Mouse (Mus musculus) right cerebral cortex, postnatal 25 days (tissue): ENCODE data around the gene Tmem119.

Source experiments
- DNase-seq: peaks from one replicate; pipeline ENCODE4 v3.0.0; 2022

Gene Tmem119

DNA sequence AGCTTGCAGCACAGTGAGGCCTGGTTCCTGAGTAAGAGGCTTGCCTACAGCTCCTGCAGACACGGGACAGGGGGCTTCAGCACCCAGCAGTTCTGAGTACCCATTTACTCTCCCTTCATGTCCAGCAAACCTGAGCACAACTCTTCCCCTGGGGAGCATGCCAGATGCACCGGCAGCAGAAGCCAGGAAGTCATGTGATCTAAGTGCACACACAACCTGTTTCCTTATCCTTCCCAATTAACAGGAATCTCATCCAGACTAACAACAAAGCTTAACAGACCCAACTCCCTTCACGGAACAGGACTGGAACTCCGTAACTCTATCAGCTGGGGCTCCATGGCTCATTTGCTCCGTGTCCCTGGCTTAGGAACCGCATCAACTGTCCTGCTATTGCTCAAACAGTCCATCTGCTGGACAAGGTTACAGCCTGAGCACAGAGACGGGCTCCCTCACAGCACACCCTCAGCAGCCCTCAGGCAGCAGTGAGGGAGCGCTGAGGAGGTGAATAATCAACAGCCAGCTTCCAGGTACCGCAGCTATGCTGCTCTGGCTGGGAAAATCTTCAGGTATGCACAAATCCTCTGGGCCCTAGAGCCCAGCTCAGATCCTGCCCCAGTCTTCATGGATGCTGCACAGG, 48.7 kb downstream of the Tmem119 start:
- DNase-seq: no peak

DNA sequence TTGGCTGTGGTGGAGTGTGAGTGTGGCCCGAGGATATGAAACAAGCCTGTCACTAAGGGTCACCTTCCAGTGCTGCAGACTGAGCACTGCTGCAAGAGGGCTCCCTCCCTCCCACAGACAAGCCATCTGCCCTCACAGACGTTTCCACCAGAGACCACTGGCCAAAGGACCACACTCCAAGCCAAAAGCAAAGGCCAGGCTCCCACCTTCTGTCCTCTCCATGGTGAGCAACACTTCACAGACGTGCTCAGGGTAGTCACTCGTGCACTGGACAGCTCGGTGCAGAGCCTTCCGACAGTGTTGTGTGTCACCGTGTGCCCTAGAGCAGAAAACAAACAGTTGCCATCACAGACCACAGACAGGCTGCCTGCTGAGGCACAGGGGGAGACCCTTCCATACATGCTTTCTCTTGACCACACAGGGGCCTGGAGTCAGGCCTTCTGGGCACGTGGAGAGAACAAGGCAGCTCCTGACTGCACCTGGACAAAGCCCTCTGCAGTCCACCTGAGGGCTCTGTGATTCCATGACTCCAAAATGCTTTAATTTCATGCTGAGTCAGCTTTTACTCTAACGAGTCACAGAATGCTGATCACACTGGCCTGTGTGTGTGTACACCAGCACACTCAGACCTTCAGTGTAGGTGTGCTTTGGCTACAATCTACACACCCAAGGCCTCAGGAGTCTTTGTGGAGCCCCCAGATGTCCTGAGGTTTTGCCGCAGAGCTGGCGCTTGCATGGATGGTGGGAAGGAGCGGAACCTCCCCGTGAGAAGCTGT, 51.6 kb downstream of the Tmem119 start:
- DNase-seq: no peak

DNA sequence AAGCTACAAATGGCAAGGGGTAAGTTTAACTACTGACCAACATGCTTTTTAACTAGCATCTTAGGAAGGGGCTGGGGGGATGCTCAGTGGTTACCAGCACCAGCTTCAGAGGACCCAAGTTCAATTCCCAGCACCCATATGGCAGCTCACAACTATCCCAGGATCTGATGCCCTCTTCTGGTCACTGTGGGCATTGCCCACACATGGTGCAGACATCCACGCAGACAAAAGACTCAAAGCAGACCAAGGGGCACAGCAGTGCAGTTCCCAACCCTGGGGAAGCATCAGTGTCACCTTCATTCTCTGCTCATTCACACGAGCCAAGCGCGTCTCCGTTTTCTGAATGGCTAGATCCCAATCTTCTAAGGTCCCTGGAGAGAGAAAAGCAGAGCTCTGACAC, 52.7 kb downstream of the Tmem119 start:
- DNase-seq: no peak
